Mouse (Mus musculus): ENCODE measurements at regions not wholly inside any gene's neighbourhood (a gene's known extent, or its start where the extent isn't known, plus 50 kb on each side); places are given as distances from the start of the nearest gene placed in this dataset.

GRCm38 (mm10) chr14:123081016-123081714, 97.3 kb upstream of the Tmtc4 start:
- TF ChIP-seq CTCF (IDR thresholded peaks at IDR 0.05; ENCODE audit: low read depth) (no peak), EP300 (IDR thresholded peaks at IDR 0.05; ENCODE audit: low read depth) (no peak)

All from heart, postnatal 0 days (tissue).